Mouse (Mus musculus) lung, postnatal 0 days (tissue): ENCODE measurements around the gene Icam2. TPM values are rescaled to one million over a fixed set of nuclear protein-coding genes. Genes with fewer than 3 reads are reported as not detected.

Experiments
- ATAC-seq: fragments of 200-750 bp; cut with Nextera tagmentation; 2 replicates; pipeline ENCODE4 v1.8.0; 2017; ENCODE audit warnings: moderate library complexity
- DNase-seq: peaks from one replicate; pipeline ENCODE4 v3.0.0-alpha.2; 2016; ENCODE audit warnings: low spot score
- H3K27ac ChIP-seq: fragments of 300-500 bp; sonication (generic); 2 replicates; pipeline ENCODE4 v1.5.1; 2014; ENCODE audit warnings: antibody characterized with exemption, mild to moderate bottlenecking, low read length, mixed read lengths
- H3K27me3 ChIP-seq: fragments of 300-500 bp; sonication (generic); replicated peaks from 2 replicates; pipeline ENCODE4 v1.6.1; 2014; ENCODE audit warnings: low read length, mixed read lengths; ENCODE audit not compliant: insufficient read depth
- H3K36me3 ChIP-seq: fragments of 300-500 bp; sonication (generic); 2 replicates; pipeline ENCODE4 v1.6.1; 2014; ENCODE audit warnings: low read length, mixed read lengths; ENCODE audit not compliant: insufficient read depth
- H3K4me1 ChIP-seq: fragments of 300-500 bp; sonication (generic); 2 replicates; pipeline ENCODE4 v1.6.1; 2014; ENCODE audit warnings: antibody characterized with exemption, low read depth, low read length, mixed read lengths; ENCODE audit not compliant: insufficient read depth
- H3K4me2 ChIP-seq: fragments of 300-500 bp; sonication (generic); replicated peaks from 2 replicates; pipeline ENCODE4 v1.6.1; 2014; ENCODE audit warnings: low read depth, mild to moderate bottlenecking, low read length, moderate library complexity, mixed read lengths
- H3K4me3 ChIP-seq: fragments of 300-500 bp; sonication (generic); 2 replicates; pipeline ENCODE4 v1.5.1; 2014; ENCODE audit warnings: low read depth, low read length
- H3K9ac ChIP-seq: fragments of 300-500 bp; sonication (generic); replicated peaks from 2 replicates; pipeline ENCODE4 v1.6.1; 2014; ENCODE audit warnings: low read depth, mild to moderate bottlenecking
- H3K9me3 ChIP-seq: fragments of 300-500 bp; sonication (generic); 2 replicates; pipeline ENCODE4 v1.6.1; 2016; ENCODE audit warnings: low read length, mixed read lengths
- CTCF ChIP-seq: IDR thresholded peaks from 2 replicates; pipeline ENCODE4 v1.5.1; 2016; ENCODE audit warnings: antibody characterized with exemption, mild to moderate bottlenecking
- EP300 ChIP-seq: IDR thresholded peaks from 2 replicates; pipeline ENCODE4 v1.6.1; 2016; ENCODE audit warnings: antibody characterized with exemption, mild to moderate bottlenecking, control low read depth
- WGBS: fragments of 180-500 bp; shearing (Covaris S2); extraction: QIAGEN DNeasy Blood & Tissue Kit; methylation state at CpG from one replicate; pipeline ENCODE4 v1.1.7; 2014; 5-methylcytosine and 5-hydroxymethylcytosine counted together
- polyA plus RNA-seq: library from polyadenylated mRNA; unstranded; fragments of >200 nt; fragmentation: Nextera tagmentation; extraction: Ambion mirVana; gene quantifications from 2 replicates; pipeline ENCODE4 v1.2.1, GENCODE M21; 2015

Gene Icam2
- polyA plus RNA-seq, 1 experiment from 2014 or later: 329 TPM

DNA sequence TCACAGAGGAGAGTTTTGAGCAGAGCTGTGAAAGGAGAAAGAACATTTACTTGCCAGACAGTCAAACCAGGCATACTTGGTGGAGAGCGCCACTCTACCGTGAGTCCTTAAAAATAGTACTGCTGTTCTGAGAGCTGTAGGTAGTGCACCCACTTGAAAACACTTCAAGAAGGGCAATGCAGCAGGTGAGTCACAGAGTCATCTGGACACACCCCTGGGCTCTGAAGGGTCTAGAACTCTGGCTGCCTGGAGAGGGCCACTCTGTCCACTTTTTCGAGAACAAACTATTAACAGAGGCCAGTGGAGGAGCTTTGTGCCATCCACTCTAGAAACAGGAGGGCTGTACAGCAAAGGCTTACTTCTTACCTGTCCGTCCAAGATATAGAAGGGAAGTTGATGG lies 38.6 kb upstream of the Icam2 start:
- Histone ChIP-seq H3K4me3 (no peak overlapping the region), H3K9me3 (no peaks in the 10 kb centered on the region), H3K4me1 (no peaks in the 10 kb centered on the region), H3K27ac (peak overlapping the region; percentile 55), H3K9ac (no peak overlapping the region), H3K36me3 (peaks cover 9% of the 10 kb centered on the region; the same call in 1 of the 2 replicates), H3K4me2 (no peak overlapping the region), H3K27me3 (no peaks in the 10 kb centered on the region)
- TF ChIP-seq CTCF (peak; percentile 39; the same call in 1 of the 2 replicates), EP300 (peak; percentile 79)
- ATAC-seq (peak; percentile 100), DNase-seq (peak; percentile 94)
- WGBS: 64% methylated on average over 4 of the region's 4 CpGs

- Histone ChIP-seq H3K4me1 (no peaks in the 10 kb centered on the region), H3K4me3 (no peak overlapping the region), H3K4me2 (no peak overlapping the region), H3K27me3 (no peaks in the 10 kb centered on the region), H3K9ac (no peak overlapping the region), H3K36me3 (peaks cover 9% of the 10 kb centered on the region; the same call in 1 of the 2 replicates), H3K27ac (no peak overlapping the region; the same call in 1 of the 2 replicates), H3K9me3 (no peaks in the 10 kb centered on the region)
- no peak for ATAC-seq
- WGBS: 90% methylated on average over 5 of the region's 5 CpGs
- no peak for DNase-seq
- TF ChIP-seq CTCF: no peak
- TF ChIP-seq EP300: no peak
Observed at GRCm38 (mm10) chr11:106425201-106425600, 37.3 kb upstream of the Icam2 start.

DNA sequence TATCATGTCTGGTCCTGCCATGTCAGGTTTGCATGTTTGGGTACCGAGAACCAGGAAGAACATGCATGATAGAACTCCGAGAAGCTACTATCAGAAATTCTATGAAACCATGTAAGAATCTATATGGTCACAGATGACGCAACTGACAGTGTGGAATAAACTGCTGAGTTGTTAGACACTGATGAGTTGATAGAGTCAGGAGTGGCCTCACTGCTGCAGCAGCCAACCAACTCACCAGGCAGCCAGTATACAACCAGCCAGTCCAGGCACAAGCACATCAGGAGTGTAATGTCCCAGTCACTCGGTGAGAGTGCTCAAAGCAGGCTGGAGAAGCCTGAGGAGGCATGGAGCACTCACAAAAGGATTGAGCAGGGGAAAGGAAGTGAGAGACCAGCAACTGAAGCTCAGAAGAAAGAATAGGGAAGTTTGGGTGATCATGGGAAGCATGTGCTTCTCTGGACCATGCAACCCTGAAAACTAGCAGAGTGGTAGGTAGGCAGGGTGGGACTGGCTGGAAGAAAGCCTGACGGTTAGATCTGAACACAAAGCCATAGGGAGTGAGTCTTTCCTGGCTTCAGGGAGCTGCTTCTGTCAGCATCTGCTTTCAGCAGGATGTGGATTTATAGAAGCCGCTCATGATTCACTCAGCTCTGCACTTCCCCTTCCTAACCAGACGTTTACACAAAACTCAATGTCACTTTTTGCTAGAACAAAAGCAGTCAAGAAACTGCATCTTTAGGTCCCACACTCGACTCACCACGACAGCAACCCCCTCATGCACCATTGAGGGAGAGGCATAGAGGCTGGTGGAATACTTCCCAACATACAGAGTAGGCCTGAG lies 31.6 kb upstream of the Icam2 start:
- WGBS: 42% methylated on average over 9 of the region's 9 CpGs
- Histone ChIP-seq H3K4me1 (no peaks in the 10 kb centered on the region; the same call in 1 of the 2 replicates), H3K27me3 (no peaks in the 10 kb centered on the region), H3K36me3 (0 out of 2 replicates have a peak, but pooled peaks cover 8% of the 10 kb centered on the region), H3K27ac (peak overlapping the region; percentile 15; the same call in 1 of the 2 replicates), H3K9ac (0 out of 2 replicates have a peak overlapping the region, but pooled peaks have one; percentile 8), H3K9me3 (no peaks in the 10 kb centered on the region), H3K4me3 (no peak overlapping the region), H3K4me2 (no peak overlapping the region)
- no peak for DNase-seq
- TF ChIP-seq CTCF (no peak), EP300 (no peak)
- 0 out of 2 replicates have a peak, but pooled peaks have one; percentile 29 for ATAC-seq

DNA sequence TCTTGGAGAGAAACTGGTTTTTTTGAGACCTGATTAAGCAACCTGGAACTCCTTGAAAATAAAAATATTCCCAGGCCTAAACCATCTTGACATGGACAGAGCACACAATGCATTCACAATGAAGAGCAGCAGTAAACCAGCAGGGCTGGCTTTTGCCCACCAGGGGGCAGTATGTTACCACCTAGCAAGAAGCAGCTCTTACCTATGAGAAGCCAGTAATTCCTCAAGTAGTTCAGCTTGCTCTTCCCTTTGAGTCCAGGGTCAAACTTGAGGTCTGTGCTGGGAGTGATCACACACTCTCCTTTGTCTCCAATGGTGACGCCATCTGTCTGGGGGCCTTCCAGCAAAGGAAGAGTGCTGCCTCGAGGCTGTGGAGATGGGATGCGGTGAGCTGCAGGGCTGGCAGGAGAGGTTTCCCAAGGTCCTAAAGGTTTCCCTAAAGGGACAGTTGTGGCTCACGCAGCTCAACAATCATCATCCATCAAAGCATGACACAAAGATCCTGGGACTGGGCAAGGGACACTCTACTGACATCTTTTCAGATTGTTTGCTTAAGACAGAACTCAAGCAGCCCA lies 30.8 kb upstream of the Icam2 start:
- H3K4me2 ChIP-seq: no peak overlapping the region

GRCm38 (mm10) chr11:106417860-106418259 lies 30.0 kb upstream of the Icam2 start:
- H3K9me3 ChIP-seq: no peaks in the 10 kb centered on the region
- TF ChIP-seq EP300 (no peak), CTCF (no peak)
- H3K27ac ChIP-seq: no peak overlapping the region
- 78% methylated on average over 2 of the region's 2 CpGs for WGBS
- no peak overlapping the region for H3K4me2 ChIP-seq
- no peak overlapping the region for H3K4me3 ChIP-seq
- no peak for ATAC-seq
- no peaks in the 10 kb centered on the region for H3K27me3 ChIP-seq
- DNase-seq: no peak
- no peak overlapping the region for H3K9ac ChIP-seq
- H3K4me1 ChIP-seq: no peaks in the 10 kb centered on the region; the same call in 1 of the 2 replicates
- H3K36me3 ChIP-seq: 0 out of 2 replicates have a peak, but pooled peaks cover 8% of the 10 kb centered on the region

More for the DNA sequence above, 30.8 kb upstream of the Icam2 start:
- Histone ChIP-seq H3K4me3 (no peak overlapping the region), H3K9me3 (no peaks in the 10 kb centered on the region), H3K36me3 (0 out of 2 replicates have a peak, but pooled peaks cover 8% of the 10 kb centered on the region), H3K9ac (no peak overlapping the region), H3K27me3 (no peaks in the 10 kb centered on the region), H3K4me1 (no peaks in the 10 kb centered on the region; the same call in 1 of the 2 replicates), H3K27ac (no peak overlapping the region)
- peak; percentile 98 for TF ChIP-seq CTCF
- TF ChIP-seq EP300: no peak
- peak; percentile 93 for DNase-seq
- 27% methylated on average over 4 of the region's 4 CpGs for WGBS
- ATAC-seq: peak; percentile 86

DNA sequence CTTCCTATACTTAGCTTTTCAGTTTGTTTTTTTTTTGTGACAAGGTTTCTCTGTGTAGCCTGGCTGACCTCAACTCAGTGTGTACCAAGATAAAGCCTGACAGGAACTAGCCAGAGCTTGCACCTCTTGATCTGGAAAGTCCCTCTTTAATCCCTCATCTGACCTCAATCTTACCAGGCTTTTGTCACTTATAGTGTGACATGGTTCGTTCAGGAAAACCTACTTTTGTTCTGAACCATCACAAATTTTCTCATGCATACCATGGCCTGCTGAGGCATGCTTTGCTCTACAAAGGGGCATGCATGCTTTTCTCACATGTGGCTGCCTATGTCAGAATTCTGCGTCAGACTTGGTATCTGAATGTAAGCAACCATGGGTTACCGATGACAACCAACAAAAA lies 28.5 kb upstream of the Icam2 start:
- H3K27ac ChIP-seq: no peak overlapping the region

More for the DNA sequence above, 28.5 kb upstream of the Icam2 start:
- no peak for TF ChIP-seq EP300
- TF ChIP-seq CTCF: no peak
- ATAC-seq: no peak
- Histone ChIP-seq H3K36me3 (peaks cover 5% of the 10 kb centered on the region; the same call in 1 of the 2 replicates), H3K4me1 (no peaks in the 10 kb centered on the region; the same call in 1 of the 2 replicates), H3K9ac (no peak overlapping the region), H3K27me3 (no peaks in the 10 kb centered on the region), H3K9me3 (no peaks in the 10 kb centered on the region), H3K4me2 (no peak overlapping the region), H3K4me3 (no peak overlapping the region)
- no peak for DNase-seq
- 74% methylated on average over 3 of the region's 3 CpGs for WGBS
